Mouse (Mus musculus): ENCODE results near the gene Rnft2.

DNA sequence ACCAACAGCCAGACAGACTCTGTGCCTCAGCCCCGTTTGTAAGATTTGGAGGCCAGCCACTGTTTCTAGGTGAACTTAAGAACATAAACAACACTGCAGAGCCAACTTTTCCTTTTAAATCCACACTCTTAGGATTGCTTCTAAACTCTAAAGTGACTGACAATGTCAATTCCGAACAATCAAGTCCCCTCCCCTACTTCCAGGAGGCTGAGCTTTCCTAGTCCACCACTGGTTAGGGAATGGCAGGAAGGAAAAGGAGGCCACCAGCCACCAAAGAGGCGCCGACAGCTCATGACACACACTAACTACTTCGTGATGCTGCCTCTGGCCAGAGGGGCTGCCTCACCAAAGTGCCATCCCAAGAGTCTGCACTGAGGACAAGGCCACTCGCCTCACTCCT, 100.1 kb downstream of the Rnft2 start:
- TF ChIP-seq POLR2A (IDR thresholded peaks at IDR 0.05; ENCODE audit: control insufficient read depth in 1 of 2, insufficient read depth in 1 of 2, low read depth in 1 of 2, low read length in 2 of 2, poor library complexity in 1 of 2): no peak
- no peak for TF ChIP-seq CTCF (IDR thresholded peaks at IDR 0.05 in 2 of 3, conservative IDR thresholded peaks at IDR 0.05 in 1 of 3; ENCODE audit: control insufficient read depth in 1 of 3, insufficient read depth in 1 of 3, low read depth in 2 of 3, low read length in 3 of 3, poor library complexity in 1 of 3, severe bottlenecking in 1 of 3)
- TF ChIP-seq SMC3 (IDR thresholded peaks at IDR 0.05; ENCODE audit: low read depth, low read length): no peak
